Mouse (Mus musculus) mesoderm, embryonic 11.5 days (tissue): ENCODE data around the gene Gpr107.

Source experiments
- DNase-seq: peaks from one replicate; pipeline ENCODE4 v3.0.0-alpha.2; 2012; ENCODE audit warnings: low read depth, low spot score

The Gpr107 gene

GRCm38 (mm10) chr2:31127219-31127618 is 24.9 kb upstream of the Gpr107 start:
- no peak for DNase-seq

- DNase-seq = no peak
Measured at GRCm38 (mm10) chr2:31127899-31128298, 24.2 kb upstream of the Gpr107 start.

GRCm38 (mm10) chr2:31129742-31130518 is 22.2 kb upstream of the Gpr107 start:
- DNase-seq = no peak

- DNase-seq = no peak
Measured at GRCm38 (mm10) chr2:31130815-31131299, 21.3 kb upstream of the Gpr107 start.

GRCm38 (mm10) chr2:31132682-31133081 is 19.4 kb upstream of the Gpr107 start:
- DNase-seq = no peak

GRCm38 (mm10) chr2:31133981-31134380 is 18.1 kb upstream of the Gpr107 start:
- no peak for DNase-seq

GRCm38 (mm10) chr2:31135512-31135931 is 16.6 kb upstream of the Gpr107 start:
- no peak for DNase-seq

- no peak for DNase-seq
Measured at GRCm38 (mm10) chr2:31136338-31136737, 15.8 kb upstream of the Gpr107 start.

- DNase-seq = no peak
Measured at GRCm38 (mm10) chr2:31137018-31137590, 15.0 kb upstream of the Gpr107 start.

GRCm38 (mm10) chr2:31139174-31139632 is 12.9 kb upstream of the Gpr107 start:
- no peak for DNase-seq

- no peak for DNase-seq
Measured at GRCm38 (mm10) chr2:31139991-31140771, 11.9 kb upstream of the Gpr107 start.

GRCm38 (mm10) chr2:31140772-31141073 is 11.4 kb upstream of the Gpr107 start:
- DNase-seq = no peak

GRCm38 (mm10) chr2:31141074-31141866 is 10.8 kb upstream of the Gpr107 start:
- peak; percentile 18 for DNase-seq

- peak; percentile 86 for DNase-seq
Measured at GRCm38 (mm10) chr2:31141867-31142454, 10.2 kb upstream of the Gpr107 start, which contains the start of gene Fnbp1. Gene Fnbp1 (minus strand): TSS chr2:31142008.

GRCm38 (mm10) chr2:31142505-31142904 is 9.6 kb upstream of the Gpr107 start:
- no peak for DNase-seq

- DNase-seq = no peak
Measured at GRCm38 (mm10) chr2:31143326-31143725, 8.8 kb upstream of the Gpr107 start.

- DNase-seq = no peak
Measured at GRCm38 (mm10) chr2:31143768-31144695, 8.1 kb upstream of the Gpr107 start.

- DNase-seq = no peak
Measured at GRCm38 (mm10) chr2:31144901-31145300, 7.2 kb upstream of the Gpr107 start.

GRCm38 (mm10) chr2:31147054-31147453 is 5.1 kb upstream of the Gpr107 start:
- no peak for DNase-seq

GRCm38 (mm10) chr2:31150762-31151161 is 1.4 kb upstream of the Gpr107 start:
- no peak for DNase-seq
